Mouse (Mus musculus) telencephalon, adult 2 months (tissue): ENCODE results near the gene Cd83.

Experiments used
- DNase-seq: peaks from one replicate; pipeline ENCODE4 v3.0.0-alpha.2; 2011; ENCODE audit warnings: low read depth, low spot score

The Cd83 gene

GRCm38 (mm10) chr13:43774605-43775426, 9.8 kb upstream of the Cd83 start:
- no peak for DNase-seq

DNA sequence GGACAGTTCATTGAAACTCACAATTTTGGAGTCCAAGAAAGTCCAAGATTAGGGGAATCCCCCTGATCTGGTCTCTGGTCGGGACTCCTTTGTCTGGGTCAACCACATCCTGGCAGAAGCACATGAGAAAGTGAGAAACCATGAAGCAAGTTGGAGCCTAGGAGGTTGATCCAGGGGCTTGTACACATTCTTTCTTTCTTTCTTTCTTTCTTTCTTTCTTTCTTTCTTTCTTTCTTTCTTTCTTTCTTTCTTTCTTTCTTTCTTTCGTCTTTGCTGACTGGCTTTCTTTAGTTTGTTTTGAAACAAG, 9.2 kb upstream of the Cd83 start:
- no peak for DNase-seq

GRCm38 (mm10) chr13:43777321-43778002, 7.1 kb upstream of the Cd83 start:
- no peak for DNase-seq

DNA sequence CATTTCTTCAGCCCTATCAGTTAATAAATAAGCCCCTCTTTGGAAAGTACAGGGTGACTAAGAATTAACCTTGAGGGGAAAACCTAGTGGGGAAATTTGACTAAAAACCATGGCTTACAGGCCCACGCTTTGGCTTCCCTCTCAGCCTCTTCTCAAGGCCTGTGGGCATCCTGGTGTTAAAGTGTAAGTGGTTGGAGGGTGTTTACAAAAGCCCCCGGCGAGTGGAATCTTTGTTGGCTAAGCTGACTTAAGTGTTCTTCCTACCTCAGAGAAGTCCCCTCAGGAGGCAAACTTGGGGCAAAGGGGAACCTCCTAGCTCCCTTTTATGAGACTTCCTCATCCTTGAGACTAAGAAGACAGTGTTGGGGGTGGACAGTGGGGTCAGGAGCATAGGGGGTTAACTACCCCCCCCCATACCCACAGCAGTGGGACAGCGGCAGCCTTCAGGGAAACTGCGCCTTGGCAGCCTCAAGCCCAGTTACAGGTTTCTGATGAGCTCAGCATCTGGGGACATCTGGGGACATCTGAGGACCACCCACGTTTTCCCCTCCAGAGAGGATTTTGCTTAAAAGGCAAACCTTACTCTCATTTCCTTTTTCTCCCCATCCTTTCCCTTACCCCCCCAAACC, 6.4 kb upstream of the Cd83 start:
- no peak for DNase-seq

DNA sequence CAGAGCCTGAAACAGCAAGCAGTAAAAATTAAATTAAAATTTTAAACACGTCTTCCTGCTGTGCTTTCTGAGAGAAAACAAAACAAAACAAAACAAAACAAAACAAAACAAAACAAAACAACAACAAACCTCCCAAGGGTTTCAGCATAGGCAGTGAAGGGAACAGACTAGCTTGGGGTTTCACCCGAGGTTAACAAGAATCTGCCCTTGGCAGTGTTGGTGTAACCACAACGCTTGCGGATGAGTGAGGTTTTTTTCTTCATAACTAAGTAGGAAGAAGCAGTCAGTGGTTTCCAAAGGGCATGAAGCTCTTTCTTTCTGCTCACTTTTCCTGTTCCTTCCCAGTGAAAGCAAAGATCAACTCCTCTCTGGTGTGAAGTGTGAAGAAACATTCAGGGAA, 5.6 kb upstream of the Cd83 start:
- DNase-seq, result no peak

DNA sequence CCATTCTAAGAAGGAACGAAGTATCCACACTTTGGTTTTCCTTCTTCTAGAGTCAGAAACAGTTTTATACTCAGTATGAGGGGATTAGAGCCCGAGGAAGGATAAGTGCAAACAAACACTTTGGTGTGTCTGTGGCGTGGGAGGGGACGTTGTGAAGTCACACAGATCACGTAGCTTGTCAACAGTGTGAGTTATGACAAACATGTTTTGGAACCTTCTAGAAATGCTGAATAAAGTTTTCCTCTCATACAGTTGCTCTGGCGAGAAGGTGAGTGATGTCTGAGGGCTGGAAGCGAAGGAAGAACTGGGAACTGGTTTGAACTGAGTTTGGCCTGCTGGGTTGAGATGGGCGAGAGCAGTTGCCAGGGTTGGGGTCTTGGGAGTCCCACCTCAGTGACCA, 4.5 kb upstream of the Cd83 start:
- DNase-seq, result no peak

- no peak for DNase-seq
Measured at GRCm38 (mm10) chr13:43785712-43786072, 1.1 kb downstream of the Cd83 start.

DNA sequence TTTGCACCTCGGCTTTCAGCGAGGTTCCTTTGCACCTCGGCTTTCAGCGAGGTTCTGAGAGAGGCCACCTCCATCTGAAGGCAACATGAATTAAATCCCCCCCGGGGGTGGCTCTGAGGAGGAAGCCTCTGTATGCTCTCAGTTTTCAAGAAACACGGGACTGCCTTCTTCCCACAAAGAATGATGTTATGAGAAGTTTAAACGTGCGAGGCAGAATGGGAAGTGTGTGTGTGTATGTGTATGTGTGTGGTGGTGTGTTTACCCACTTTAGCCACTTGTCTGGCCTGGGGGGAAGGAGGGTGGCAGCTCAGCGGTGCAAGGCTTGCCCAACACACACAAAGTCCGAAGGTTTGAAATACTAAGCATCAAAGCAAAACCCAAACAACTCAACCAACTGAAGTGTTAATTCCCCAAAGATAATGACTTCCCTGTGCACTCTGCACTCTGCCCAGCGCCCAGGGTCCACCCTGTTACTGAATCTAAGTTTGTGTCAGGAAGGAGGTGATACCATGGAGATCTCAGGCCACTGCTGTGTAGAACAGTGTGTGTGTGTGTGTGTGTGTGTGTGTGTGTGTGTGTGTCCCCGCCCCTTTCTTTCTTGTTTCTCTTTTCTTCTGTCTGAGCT, 1.7 kb downstream of the Cd83 start:
- no peak for DNase-seq

DNA sequence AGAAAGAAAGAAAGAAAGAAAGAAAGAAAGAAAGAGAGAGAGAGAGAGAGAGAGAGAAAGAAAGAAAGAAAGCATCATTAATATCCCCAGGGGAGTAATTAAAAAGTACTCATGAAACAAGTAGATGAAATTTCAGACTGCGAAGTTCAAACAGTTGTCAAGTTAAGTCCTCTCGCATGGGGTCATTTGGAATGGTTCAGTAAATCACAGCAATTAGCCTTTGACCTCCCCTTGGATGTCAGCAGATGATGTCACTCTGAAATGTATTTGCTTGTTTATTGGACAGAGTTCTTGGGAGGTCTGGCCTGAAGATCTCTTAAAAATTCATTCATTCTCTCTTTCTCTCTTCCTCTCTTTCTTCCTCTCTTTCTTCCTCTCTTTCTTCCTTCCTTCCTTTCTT, 2.7 kb downstream of the Cd83 start:
- DNase-seq, result no peak

- DNase-seq, result no peak
Measured at GRCm38 (mm10) chr13:43788071-43788470, 3.5 kb downstream of the Cd83 start.

GRCm38 (mm10) chr13:43788983-43789645, 4.5 kb downstream of the Cd83 start:
- DNase-seq, result no peak

DNA sequence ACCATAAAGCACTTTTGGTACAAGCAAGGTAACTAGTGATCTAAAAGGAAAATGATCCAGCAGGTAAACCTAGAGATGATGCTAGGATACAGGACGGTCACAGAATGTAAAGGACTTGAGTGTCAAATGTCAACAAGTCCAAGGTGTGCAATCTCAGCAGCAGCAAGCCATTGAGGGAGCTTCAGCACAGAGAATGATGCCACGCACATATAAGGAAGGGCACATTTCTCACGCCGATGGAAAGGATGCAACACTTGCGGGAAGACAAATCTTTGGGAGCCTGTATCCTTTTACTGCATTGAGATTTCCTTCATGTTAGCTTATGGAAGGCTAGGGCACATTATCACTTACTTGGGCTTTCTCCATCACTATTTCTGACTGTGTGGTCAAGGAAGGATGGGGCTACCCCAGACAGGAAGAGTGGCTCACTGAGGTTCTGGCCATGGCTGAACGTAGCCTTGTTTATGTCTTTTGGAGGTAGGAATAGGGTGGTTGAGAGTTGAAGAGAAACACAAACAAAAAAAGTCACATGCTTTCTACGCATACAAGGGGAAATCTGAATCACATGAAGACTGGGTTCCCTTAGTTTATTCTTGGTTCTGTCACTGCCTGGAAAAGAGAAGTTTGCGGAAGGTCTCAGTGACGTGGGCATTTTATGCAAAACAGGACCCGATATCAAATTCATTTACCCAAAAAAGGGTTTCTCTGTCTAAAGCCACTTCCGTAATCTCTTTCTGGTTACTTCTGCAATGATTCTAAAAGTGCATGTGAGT, 5.8 kb downstream of the Cd83 start:
- no peak for DNase-seq

- no peak for DNase-seq
Measured at GRCm38 (mm10) chr13:43795334-43795733, 10.8 kb downstream of the Cd83 start.

DNA sequence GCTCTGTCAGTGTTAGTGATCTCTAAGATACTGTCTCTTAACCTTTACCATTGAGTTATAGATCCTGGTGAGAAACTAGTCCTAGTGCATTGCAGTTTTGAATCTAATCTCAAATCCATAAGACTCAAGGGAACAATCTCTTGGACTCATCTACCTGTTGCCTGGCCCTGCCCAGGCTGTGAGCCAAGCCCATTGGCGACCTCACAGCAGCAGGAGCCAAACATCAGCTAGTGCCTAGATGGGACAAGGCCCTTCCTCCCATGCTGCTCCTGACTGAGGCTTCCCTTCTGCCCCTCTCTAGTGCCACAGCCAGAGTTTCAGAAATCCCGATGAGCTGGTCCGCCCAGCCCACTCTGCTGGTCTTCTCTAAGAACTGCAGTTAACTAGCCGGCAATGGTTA, 14.1 kb downstream of the Cd83 start:
- DNase-seq, result no peak

GRCm38 (mm10) chr13:43800136-43800535, 15.6 kb downstream of the Cd83 start:
- DNase-seq, result no peak

GRCm38 (mm10) chr13:43801961-43802360, 17.4 kb downstream of the Cd83 start:
- DNase-seq, result no peak

DNA sequence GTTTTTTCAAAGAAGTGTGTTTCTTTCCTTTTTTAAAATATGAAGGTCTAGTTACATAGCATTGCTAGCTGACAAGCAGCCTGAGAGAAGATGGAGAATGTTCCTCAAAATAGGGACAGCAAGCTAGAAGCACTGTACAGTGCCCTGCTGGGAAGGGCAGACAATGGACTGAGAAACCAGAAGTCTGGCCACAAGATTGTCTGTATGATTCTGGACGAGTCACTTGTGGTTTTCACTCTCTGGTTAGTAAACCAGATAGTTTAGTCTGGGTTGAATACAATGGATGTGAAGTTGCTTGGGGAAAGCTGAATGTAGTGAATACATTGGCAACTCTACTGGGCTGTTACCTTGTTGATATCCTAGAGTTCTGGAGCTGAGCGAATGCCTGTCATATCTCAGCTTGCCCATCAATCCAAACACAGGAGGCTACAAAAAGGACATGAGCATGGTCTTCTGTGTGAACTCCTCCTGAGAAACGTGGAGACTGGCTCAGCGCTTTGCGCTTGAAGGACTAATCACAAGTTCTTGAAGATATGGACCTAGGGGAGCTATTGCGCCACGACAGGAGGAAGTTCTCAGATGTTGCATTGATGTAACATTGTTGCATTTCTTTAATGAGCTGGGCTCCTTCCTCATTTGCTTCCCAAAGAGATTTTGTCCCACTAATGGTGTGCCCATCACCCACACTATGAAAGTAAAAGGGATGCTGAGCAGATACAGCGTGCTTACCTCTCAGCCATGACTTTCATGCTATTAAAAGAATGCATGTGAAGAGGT, 18.0 kb downstream of the Cd83 start:
- no peak for DNase-seq

DNA sequence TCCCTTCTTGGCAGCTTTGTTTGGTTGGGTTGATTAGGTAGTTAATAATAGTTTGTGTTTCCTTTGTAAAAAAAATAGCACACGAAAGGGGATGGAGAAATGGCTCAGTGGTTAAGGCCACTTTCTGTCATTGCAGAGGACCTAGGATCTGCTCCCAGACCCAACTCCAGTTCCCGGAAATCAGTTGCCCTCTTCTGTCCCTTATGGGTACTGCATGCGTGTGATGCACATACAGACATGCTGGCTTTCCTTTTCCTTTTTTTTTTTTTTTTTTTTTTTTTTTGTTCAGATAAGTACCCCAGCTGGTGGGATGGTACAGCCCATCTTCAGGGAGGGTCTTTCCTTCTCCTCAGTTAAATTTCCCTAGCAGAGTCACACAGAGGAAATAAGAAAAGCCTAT, 20.1 kb downstream of the Cd83 start:
- DNase-seq, result no peak

- no peak for DNase-seq
Measured at GRCm38 (mm10) chr13:43805159-43805758, 20.7 kb downstream of the Cd83 start.
